Mouse (Mus musculus) lung, embryonic 14.5 days (tissue): ENCODE measurements at regions not wholly inside any gene's neighbourhood (a gene's known extent, or its start where the extent isn't known, plus 50 kb on each side); places are given as distances from the start of the nearest gene placed in this dataset.

Experiments
- ATAC-seq: fragments of 200-750 bp; cut with Nextera tagmentation; 2 replicates; pipeline ENCODE4 v1.8.0; 2017; ENCODE audit warnings: mild to moderate bottlenecking, moderate TSS enrichment, moderate library complexity; ENCODE audit not compliant: insufficient read depth
- DNase-seq: peaks from one replicate; pipeline ENCODE4 v3.0.0-alpha.2; 2015
- H3K27ac ChIP-seq: fragments of 300-500 bp; sonication (generic); 2 replicates; pipeline ENCODE4 v1.5.1; 2014; ENCODE audit warnings: low read depth, mild to moderate bottlenecking, moderate library complexity
- H3K27me3 ChIP-seq: fragments of 300-500 bp; sonication (generic); 2 replicates; pipeline ENCODE4 v1.6.1; 2014; ENCODE audit warnings: low read length, control low read depth; ENCODE audit not compliant: insufficient read depth
- H3K36me3 ChIP-seq: fragments of 300-500 bp; sonication (generic); 2 replicates; pipeline ENCODE4 v1.6.1; 2014; ENCODE audit warnings: control low read depth; ENCODE audit not compliant: insufficient read depth
- H3K4me1 ChIP-seq: fragments of 300-500 bp; sonication (generic); 2 replicates; pipeline ENCODE4 v1.6.1; 2014; ENCODE audit warnings: antibody characterized with exemption, control low read depth; ENCODE audit not compliant: insufficient read depth
- H3K4me2 ChIP-seq: fragments of 300-500 bp; sonication (generic); 2 replicates; pipeline ENCODE4 v1.6.1; 2014; ENCODE audit warnings: mild to moderate bottlenecking
- H3K4me3 ChIP-seq: fragments of 300-500 bp; sonication (generic); 2 replicates; pipeline ENCODE4 v1.5.1; 2014; ENCODE audit warnings: low read depth, low read length
- H3K9ac ChIP-seq: fragments of 300-500 bp; sonication (generic); 2 replicates; pipeline ENCODE4 v1.6.1; 2014
- H3K9me3 ChIP-seq: fragments of 300-500 bp; sonication (generic); 2 replicates; pipeline ENCODE4 v1.6.1; 2016; ENCODE audit warnings: low read depth, low read length, control low read depth
- CTCF ChIP-seq: IDR thresholded peaks from 2 replicates; pipeline ENCODE4 v1.5.1; 2016; ENCODE audit warnings: antibody characterized with exemption, low read depth
- WGBS: fragments of 180-500 bp; shearing (Covaris S2); extraction: QIAGEN DNeasy Blood & Tissue Kit; methylation state at CpG from one replicate; pipeline ENCODE4 v1.1.7; 2014; 5-methylcytosine and 5-hydroxymethylcytosine counted together

DNA sequence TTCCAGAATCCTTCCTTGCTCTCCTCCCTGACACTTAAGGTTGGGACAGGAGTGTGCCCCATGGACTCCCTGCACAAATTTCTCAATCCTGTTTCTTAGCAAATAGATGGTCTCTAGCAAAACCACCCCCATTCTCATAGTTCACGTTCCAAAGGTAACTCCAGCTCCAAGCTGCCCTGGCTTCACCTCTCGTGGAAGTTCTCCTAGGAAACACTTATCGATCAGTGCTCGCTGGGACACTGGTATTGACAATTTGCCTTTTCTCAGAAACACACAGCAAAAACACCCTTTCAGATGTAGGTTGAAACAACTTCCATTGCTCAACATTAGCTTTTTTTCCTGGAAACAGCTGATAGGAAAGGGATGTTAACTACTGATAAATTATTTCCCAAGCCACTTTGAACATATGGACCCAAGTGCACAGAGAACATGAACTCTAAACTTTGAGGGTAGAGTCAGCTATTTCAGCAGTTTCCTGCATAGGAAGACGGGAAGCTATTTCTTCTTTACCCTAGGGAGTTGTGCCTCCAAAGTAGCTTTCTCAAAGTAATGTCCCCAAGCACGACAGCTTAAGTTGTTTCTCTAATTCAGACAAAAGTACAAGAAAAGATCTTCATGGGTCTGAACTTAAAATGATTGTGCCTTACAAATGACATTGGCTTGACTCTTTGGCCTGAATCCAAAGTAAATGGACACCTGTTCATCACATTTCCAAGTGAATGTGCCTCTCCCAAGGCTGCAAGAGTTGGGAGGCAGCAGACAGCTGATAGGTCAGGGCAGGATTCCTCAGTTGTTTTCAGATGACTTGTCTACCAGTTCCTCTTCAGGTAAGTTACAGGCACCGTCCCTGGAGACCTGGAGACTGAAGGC is 102.4 kb downstream of the Foxa2 start:
- WGBS = 81% methylated on average over 7 of the region's 7 CpGs
- ATAC-seq = no peak

DNA sequence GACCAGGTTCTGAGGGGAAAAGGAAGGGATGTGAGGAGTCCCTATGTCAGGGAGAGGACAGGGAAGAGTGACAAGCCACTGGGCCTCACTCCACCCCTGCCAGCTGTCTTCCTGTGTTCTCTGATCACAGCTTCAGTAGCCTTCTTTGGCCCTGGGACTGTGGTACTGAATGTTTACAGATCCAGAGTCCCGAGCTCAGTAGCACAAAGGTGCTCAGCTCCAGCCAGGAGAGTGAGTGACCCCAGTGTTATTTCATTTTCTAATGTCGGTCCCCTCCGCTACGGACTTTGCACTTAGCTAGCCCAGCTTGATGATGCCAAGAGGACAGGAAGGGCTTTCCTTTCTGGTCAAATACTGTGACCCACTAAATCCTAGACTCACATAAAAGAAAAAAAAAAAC is 104.2 kb downstream of the Foxa2 start:
- no peak for TF ChIP-seq CTCF
- no peaks in the 10 kb centered on the region for H3K4me1 ChIP-seq

More for the DNA sequence above, 102.4 kb downstream of the Foxa2 start:
- H3K4me1 ChIP-seq = 0 out of 2 replicates have a peak, but pooled peaks cover 2% of the 10 kb centered on the region
- no peak overlapping the region for H3K9ac ChIP-seq
- H3K27me3 ChIP-seq = no peaks in the 10 kb centered on the region
- H3K4me3 ChIP-seq = no peak overlapping the region
- H3K9me3 ChIP-seq = no peaks in the 10 kb centered on the region
- H3K4me2 ChIP-seq = no peak overlapping the region
- H3K27ac ChIP-seq = no peak overlapping the region
- TF ChIP-seq CTCF = no peak
- no peaks in the 10 kb centered on the region for H3K36me3 ChIP-seq
- no peak for DNase-seq

GRCm38 (mm10) chr2:147941319-147941718 is 105.5 kb downstream of the Foxa2 start:
- Histone ChIP-seq H3K27ac (no peak overlapping the region), H3K4me2 (no peak overlapping the region), H3K36me3 (no peaks in the 10 kb centered on the region), H3K4me3 (no peak overlapping the region), H3K27me3 (no peaks in the 10 kb centered on the region), H3K4me1 (no peaks in the 10 kb centered on the region), H3K9me3 (no peaks in the 10 kb centered on the region), H3K9ac (no peak overlapping the region)
- DNase-seq = no peak
- WGBS = 18% methylated on average over 4 of the region's 4 CpGs
- peak; percentile 54; the same call in 1 of the 2 replicates for ATAC-seq
- TF ChIP-seq CTCF = no peak

More for the DNA sequence above, 104.2 kb downstream of the Foxa2 start:
- WGBS = 48% methylated on average over 4 of the region's 4 CpGs
- Histone ChIP-seq H3K4me2 (no peak overlapping the region), H3K36me3 (no peaks in the 10 kb centered on the region), H3K4me3 (no peak overlapping the region), H3K27ac (no peak overlapping the region), H3K27me3 (no peaks in the 10 kb centered on the region), H3K9ac (no peak overlapping the region), H3K9me3 (no peaks in the 10 kb centered on the region)
- DNase-seq (no peak), ATAC-seq (no peak)

- Histone ChIP-seq H3K4me2 (no peak overlapping the region), H3K4me3 (no peak overlapping the region), H3K27me3 (no peaks in the 10 kb centered on the region), H3K9ac (no peak overlapping the region), H3K9me3 (no peaks in the 10 kb centered on the region), H3K27ac (no peak overlapping the region), H3K4me1 (no peaks in the 10 kb centered on the region; the same call in 1 of the 2 replicates), H3K36me3 (no peaks in the 10 kb centered on the region)
- no peak for TF ChIP-seq CTCF
- DNase-seq (no peak), ATAC-seq (no peak)
- WGBS = 76% methylated on average over 2 of the region's 2 CpGs
Measured at GRCm38 (mm10) chr2:147932494-147932893, 114.3 kb downstream of the Foxa2 start.

GRCm38 (mm10) chr2:147929031-147929711 is 117.6 kb downstream of the Foxa2 start:
- DNase-seq = no peak
- 61% methylated on average over 5 of the region's 5 CpGs for WGBS

GRCm38 (mm10) chr2:147927792-147928670 is 118.7 kb downstream of the Foxa2 start:
- WGBS = 39% methylated on average over 10 of the region's 10 CpGs
- no peak overlapping the region for H3K4me2 ChIP-seq

More at GRCm38 (mm10) chr2:147929031-147929711, 117.6 kb downstream of the Foxa2 start:
- H3K27me3 ChIP-seq = no peaks in the 10 kb centered on the region
- no peak for ATAC-seq
- no peak for TF ChIP-seq CTCF
- no peak overlapping the region for H3K4me2 ChIP-seq
- H3K9me3 ChIP-seq = no peaks in the 10 kb centered on the region
- H3K4me3 ChIP-seq = no peak overlapping the region
- no peak overlapping the region for H3K9ac ChIP-seq
- no peaks in the 10 kb centered on the region; the same call in 1 of the 2 replicates for H3K4me1 ChIP-seq
- no peak overlapping the region for H3K27ac ChIP-seq
- H3K36me3 ChIP-seq = no peaks in the 10 kb centered on the region

More at GRCm38 (mm10) chr2:147927792-147928670, 118.7 kb downstream of the Foxa2 start:
- Histone ChIP-seq H3K4me3 (no peak overlapping the region), H3K27me3 (no peaks in the 10 kb centered on the region), H3K9ac (no peak overlapping the region), H3K4me1 (no peaks in the 10 kb centered on the region; the same call in 1 of the 2 replicates), H3K36me3 (no peaks in the 10 kb centered on the region), H3K27ac (no peak overlapping the region), H3K9me3 (no peaks in the 10 kb centered on the region)
- ATAC-seq = peak; percentile 59
- peak; percentile 26 for DNase-seq
- TF ChIP-seq CTCF = no peak
